Mouse (Mus musculus) ES-Bruce4 (cell line): ENCODE data around the gene Eif3k.

ENCODE experiments used
- CTCF ChIP-seq: IDR thresholded peaks from one replicate; pipeline ENCODE4 v1.8.1; 2011; ENCODE audit warnings: low read depth, low read length
- EP300 ChIP-seq: IDR thresholded peaks from 2 replicates; pipeline ENCODE4 v1.6.1; 2011; ENCODE audit warnings: low read depth, low read length; ENCODE audit not compliant: insufficient read depth
- POLR2A ChIP-seq: IDR thresholded peaks from one replicate; pipeline ENCODE4 v1.8.1; 2011; ENCODE audit warnings: low read length; ENCODE audit not compliant: insufficient read depth

- TF ChIP-seq CTCF (no peak), EP300 (peak; percentile 42; the same call in 1 of the 2 replicates), POLR2A (peak; percentile 49)
Observed at GRCm38 (mm10) chr7:29000651-29001605, 19.3 kb upstream of the Eif3k start.
